Mouse (Mus musculus) ES-E14 (cell line): ENCODE measurements around the gene C730034F03Rik. TPM values are rescaled to one million over a fixed set of nuclear protein-coding genes. Genes with fewer than 3 reads are reported as not detected.

Source experiments
- DNase-seq: peaks from one replicate; pipeline ENCODE4 v3.0.0-alpha.2; 2013; ENCODE audit warnings: low read depth, low spot score
- H3K27ac ChIP-seq: 2 replicates; pipeline ENCODE4 v1.5.1; 2012; ENCODE audit warnings: low read depth, mild to moderate bottlenecking, low read length, moderate library complexity, mixed read lengths; ENCODE audit not compliant: poor library complexity, insufficient read depth, severe bottlenecking
- H3K36me3 ChIP-seq: 2 replicates; pipeline ENCODE4 v1.6.1; 2012; ENCODE audit warnings: mild to moderate bottlenecking, low read length, moderate library complexity, mixed read lengths; ENCODE audit not compliant: control insufficient read depth, poor library complexity, insufficient read depth, severe bottlenecking
- H3K4me1 ChIP-seq, 2 experiments: fragments of 150-350 bp in 1 of 2; sonication (generic) in 1 of 2; 2 replicates each; pipeline ENCODE4 v1.6.1; 2012; ENCODE audit warnings: low read length in 2 of 2, mild to moderate bottlenecking in 1 of 2, mixed read lengths in 1 of 2; ENCODE audit not compliant: control insufficient read depth in 2 of 2, insufficient read depth in 2 of 2, poor library complexity in 1 of 2
- H3K4me3 ChIP-seq, 2 experiments: fragments of 150-350 bp in 1 of 2; sonication (generic) in 1 of 2; 2 replicates each; pipeline ENCODE4 v1.5.1; 2012; ENCODE audit warnings: low read length in 2 of 2, low read depth in 1 of 2, mild to moderate bottlenecking in 1 of 2, mixed read lengths in 1 of 2; ENCODE audit not compliant: insufficient read depth in 1 of 2, poor library complexity in 1 of 2, severe bottlenecking in 1 of 2
- H3K9ac ChIP-seq: 2 replicates; pipeline ENCODE4 v1.6.1; 2012; ENCODE audit warnings: low read depth, mild to moderate bottlenecking, low read length, mixed read lengths; ENCODE audit not compliant: poor library complexity, insufficient read depth, severe bottlenecking
- H3K9me3 ChIP-seq: fragments of 150-350 bp; sonication (generic); 2 replicates; pipeline ENCODE4 v1.6.1; 2012; ENCODE audit warnings: low read depth, mild to moderate bottlenecking, low read length; ENCODE audit not compliant: control insufficient read depth, insufficient read depth
- CHD2 ChIP-seq: IDR thresholded peaks from 2 replicates; pipeline ENCODE4 v1.6.1; 2014; ENCODE audit warnings: mild to moderate bottlenecking, low read depth, low read length, inconsistent platforms
- HCFC1 ChIP-seq: IDR thresholded peaks from 2 replicates; pipeline ENCODE4 v1.6.1; 2012; ENCODE audit warnings: low read length, inconsistent platforms, borderline replicate concordance; ENCODE audit not compliant: insufficient read depth
- MAFK ChIP-seq: IDR thresholded peaks from 2 replicates; pipeline ENCODE4 v1.6.1; 2014; ENCODE audit warnings: mild to moderate bottlenecking, low read depth, low read length, inconsistent platforms; ENCODE audit not compliant: insufficient read depth
- ZC3H11A ChIP-seq: IDR thresholded peaks from 2 replicates; pipeline ENCODE4 v1.6.1; 2012; ENCODE audit warnings: low read depth, mild to moderate bottlenecking, inconsistent platforms, low read length, borderline replicate concordance
- ZNF384 ChIP-seq: IDR thresholded peaks from 2 replicates; pipeline ENCODE4 v1.6.1; 2012; ENCODE audit warnings: low read depth, low read length, inconsistent platforms
- in situ Hi-C, 2 experiments: fragments of 600-800 bp; cut with MboI; formaldehyde crosslinking; loops; one replicate each; pipeline ENCODE4 v1.15.1; 2025; ENCODE audit warnings: low sequenced_read_pairs in 2 of 2, inconsistent platforms in 1 of 2; ENCODE audit not compliant: unreplicated experiment in 2 of 2
- total RNA-seq: library from RNA; depleted of rRNA; stranded (reverse); fragments of 300-350 nt; gene quantifications from 2 replicates; pipeline ENCODE4 v1.2.3, GENCODE M21; 2012

The C730034F03Rik gene
- total RNA-seq, 1 experiment: 2.0 TPM

- Histone ChIP-seq H3K9me3 (no peaks in the 10 kb centered on the region), H3K36me3 (no peaks in the 10 kb centered on the region; the same call in 1 of the 2 replicates), H3K4me1 (peaks cover 0 to 9% of the 10 kb centered on the region in 2 experiments; a peak in 2 of 4 replicates), H3K4me3 (peak overlapping the region; percentile 58 to 83), H3K9ac (no peak overlapping the region), H3K27ac (no peak overlapping the region)
- TF ChIP-seq HCFC1: no peak
- TF ChIP-seq ZNF384: no peak
- peak; percentile 93 for TF ChIP-seq MAFK
- no peak for TF ChIP-seq ZC3H11A
- no peak for TF ChIP-seq CHD2
- in situ Hi-C loops: no loop called here
- peak; percentile 75 for DNase-seq
Measured at GRCm38 (mm10) chr15:89452906-89453864, 23.8 kb downstream of the C730034F03Rik start.

- TF ChIP-seq HCFC1 (0 out of 2 replicates have a peak, but pooled peaks have one; percentile 50), CHD2 (no peak), ZC3H11A (no peak), MAFK (no peak), ZNF384 (no peak)
- Histone ChIP-seq H3K4me1 (peaks cover 0 to 9% of the 10 kb centered on the region in 2 experiments; a peak in 2 of 4 replicates), H3K27ac (no peak within 1 kb of the TSS), H3K36me3 (peaks cover 4% of the 10 kb centered on the region; the same call in 1 of the 2 replicates), H3K9me3 (no peaks in the 10 kb centered on the region), H3K4me3 (peak within 1 kb of the TSS; percentile 58 to 83), H3K9ac (peak within 1 kb of the TSS; percentile 60)
- no peak for DNase-seq
- in situ Hi-C loops: no loop called here
Measured at GRCm38 (mm10) chr15:89453865-89454478, 24.6 kb downstream of the C730034F03Rik start, which contains the start of gene Mapk8ip2. Gene Mapk8ip2, plus strand, starts transcription at chr15:89453913.

GRCm38 (mm10) chr15:89454857-89455256, 25.5 kb downstream of the C730034F03Rik start:
- DNase-seq: no peak
- Histone ChIP-seq H3K4me3 (no peak overlapping the region), H3K27ac (no peak overlapping the region)

GRCm38 (mm10) chr15:89455642-89456041, 26.3 kb downstream of the C730034F03Rik start:
- no peak for DNase-seq
- Histone ChIP-seq H3K27ac (no peak overlapping the region), H3K4me3 (no peak overlapping the region), H3K9ac (no peak overlapping the region), H3K9me3 (no peaks in the 10 kb centered on the region), H3K4me1 (peaks cover 0 to 11% of the 10 kb centered on the region in 2 experiments; a peak in 2 of 4 replicates), H3K36me3 (peaks cover 6% of the 10 kb centered on the region; the same call in 1 of the 2 replicates)
- no peak for TF ChIP-seq ZC3H11A
- TF ChIP-seq HCFC1: no peak
- no peak for TF ChIP-seq ZNF384
- in situ Hi-C loops: no loop called here

More at GRCm38 (mm10) chr15:89454857-89455256, 25.5 kb downstream of the C730034F03Rik start:
- Histone ChIP-seq H3K4me1 (peaks cover 0 to 9% of the 10 kb centered on the region in 2 experiments; a peak in 2 of 4 replicates), H3K36me3 (peaks cover 6% of the 10 kb centered on the region; the same call in 1 of the 2 replicates), H3K9ac (no peak overlapping the region), H3K9me3 (no peaks in the 10 kb centered on the region)
- no peak for TF ChIP-seq CHD2
- no peak for TF ChIP-seq HCFC1
- no peak for TF ChIP-seq MAFK
- no peak for TF ChIP-seq ZNF384
- TF ChIP-seq ZC3H11A: no peak
- in situ Hi-C loops: no loop called here
